Mouse (Mus musculus) T-helper 2 cell (primary cell): Measurements from ENCODE around the gene Tnk2.

Experiments used
- in situ Hi-C: fragments of 300-600 bp; cut with MboI, MseI; formaldehyde crosslinking; loops from one replicate; pipeline ENCODE4 v1.15.1; 2025; ENCODE audit warnings: high pct_unique_total_duplicates

The Tnk2 gene

DNA sequence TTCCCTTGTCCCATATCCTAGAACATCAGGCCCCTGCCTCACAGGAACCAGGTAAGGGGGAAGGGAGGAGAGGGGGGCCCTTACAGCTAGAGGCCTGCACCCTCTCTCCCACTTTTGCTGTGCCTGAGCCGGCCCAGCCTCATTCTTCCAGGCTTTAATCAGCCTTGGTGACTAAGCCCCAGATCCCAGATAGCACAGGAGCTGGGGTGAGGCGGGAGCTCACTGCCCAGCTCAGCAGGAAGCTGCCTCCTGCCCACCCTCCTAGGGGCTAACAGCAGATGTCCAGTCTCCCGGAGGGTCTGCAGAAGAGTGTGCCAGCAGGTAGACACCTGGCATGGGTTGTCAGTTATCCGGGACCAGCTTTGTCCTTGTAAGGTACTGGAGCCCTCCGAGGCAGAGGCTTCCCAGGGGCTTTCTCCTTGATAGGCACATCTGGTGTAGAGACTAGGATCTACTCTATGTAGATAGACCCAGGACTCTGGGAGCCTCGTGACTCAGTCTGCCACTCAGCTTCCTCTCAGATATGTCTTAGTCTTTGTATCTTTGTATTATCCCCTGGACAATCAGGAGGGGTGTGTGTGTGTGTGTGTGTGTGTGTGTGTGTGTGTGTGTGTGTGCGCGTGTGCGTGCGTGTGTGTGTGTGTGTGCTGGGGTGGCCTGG, 33.5 kb downstream of the Tnk2 start:
- in situ Hi-C loops: loop anchor here (5.0 kb wide), 1 partner anchor 170 kb away; no protein-coding TSS in a partner anchor

DNA sequence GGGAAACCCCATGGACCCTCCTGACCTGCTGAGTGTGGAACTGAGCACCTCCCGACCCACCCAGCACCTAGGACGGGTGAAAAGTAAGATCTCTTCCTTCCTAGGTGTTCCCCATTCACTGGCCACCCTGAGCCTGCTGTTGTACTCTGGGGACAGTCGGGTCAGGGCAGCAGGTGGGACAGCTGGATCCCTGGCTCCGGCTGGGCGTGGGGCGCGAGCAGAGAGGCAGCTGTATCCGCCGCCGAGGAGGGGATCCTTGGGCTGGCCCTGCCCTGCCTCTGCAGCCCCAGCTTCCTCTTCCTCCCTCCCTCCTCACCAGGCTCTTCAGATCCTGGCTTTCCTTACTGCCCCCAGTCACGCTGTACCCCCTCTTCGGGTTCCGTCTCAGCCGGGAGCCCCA, 34.2 kb downstream of the Tnk2 start:
- in situ Hi-C loops: loop anchor here (5.0 kb wide), 1 partner anchor 171 kb away; no protein-coding TSS in a partner anchor

DNA sequence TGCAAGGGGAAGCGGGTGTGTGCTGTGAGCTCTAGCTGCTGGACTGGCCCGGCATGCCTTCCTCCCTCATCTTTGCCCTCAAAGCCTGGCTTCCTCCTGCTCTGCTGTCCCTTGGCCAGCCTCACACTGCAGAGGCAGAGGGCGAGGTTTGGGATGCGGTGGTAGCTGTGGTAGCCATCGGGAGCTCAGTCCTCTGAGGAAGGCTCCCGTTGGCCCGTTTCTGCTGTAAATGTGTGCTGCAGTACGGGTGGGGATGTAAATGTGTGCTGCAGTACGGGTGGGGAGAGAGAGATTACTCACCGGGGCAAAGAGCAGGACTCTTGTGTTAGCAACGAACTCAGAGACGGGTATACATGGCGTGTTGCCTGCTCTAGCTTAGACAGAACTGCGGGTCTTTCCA, 35.1 kb downstream of the Tnk2 start:
- in situ Hi-C loops: loop anchor here (5.0 kb wide), 1 partner anchor 172 kb away; no protein-coding TSS in a partner anchor

DNA sequence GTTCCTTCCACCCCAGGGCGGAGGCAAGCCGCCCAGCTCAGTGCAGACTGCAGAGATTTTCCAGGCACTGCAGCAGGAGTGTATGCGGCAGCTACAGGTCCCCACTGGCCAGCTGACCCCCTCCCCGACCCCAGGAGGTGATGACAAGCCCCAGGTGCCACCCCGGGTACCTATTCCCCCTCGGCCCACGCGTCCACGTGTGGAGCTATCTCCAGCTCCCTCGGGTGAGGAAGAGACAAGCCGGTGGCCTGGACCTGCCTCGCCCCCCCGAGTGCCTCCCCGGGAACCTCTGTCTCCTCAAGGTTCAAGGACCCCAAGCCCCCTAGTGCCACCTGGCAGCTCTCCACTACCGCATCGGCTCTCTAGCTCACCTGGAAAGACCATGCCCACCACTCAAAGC, 36.3 kb downstream of the Tnk2 start:
- in situ Hi-C loops: loop anchor here (5.0 kb wide), 2 partner anchors 33 to 173 kb away; no protein-coding TSS in a partner anchor

DNA sequence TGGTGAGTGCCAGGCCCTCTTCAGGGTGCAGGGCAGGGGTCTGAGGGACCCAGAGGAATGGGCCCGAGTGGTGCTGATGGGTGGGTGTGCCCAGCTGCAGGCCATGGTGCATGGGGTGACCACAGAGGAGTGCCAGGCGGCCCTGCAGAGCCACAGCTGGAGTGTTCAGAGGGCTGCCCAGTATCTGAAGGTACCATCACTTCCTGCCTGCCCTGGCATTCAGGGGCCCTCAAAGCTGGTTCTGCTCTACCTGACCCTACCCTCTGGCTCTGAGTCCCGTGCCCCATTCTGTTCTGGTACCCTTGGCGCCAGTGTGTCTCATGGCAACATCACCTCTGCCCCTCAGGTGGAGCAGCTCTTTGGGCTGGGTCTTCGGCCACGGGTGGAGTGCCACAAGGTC, 37.1 kb downstream of the Tnk2 start:
- in situ Hi-C loops: loop anchor here (5.0 kb wide), 1 partner anchor 34 kb away; no protein-coding TSS in a partner anchor

DNA sequence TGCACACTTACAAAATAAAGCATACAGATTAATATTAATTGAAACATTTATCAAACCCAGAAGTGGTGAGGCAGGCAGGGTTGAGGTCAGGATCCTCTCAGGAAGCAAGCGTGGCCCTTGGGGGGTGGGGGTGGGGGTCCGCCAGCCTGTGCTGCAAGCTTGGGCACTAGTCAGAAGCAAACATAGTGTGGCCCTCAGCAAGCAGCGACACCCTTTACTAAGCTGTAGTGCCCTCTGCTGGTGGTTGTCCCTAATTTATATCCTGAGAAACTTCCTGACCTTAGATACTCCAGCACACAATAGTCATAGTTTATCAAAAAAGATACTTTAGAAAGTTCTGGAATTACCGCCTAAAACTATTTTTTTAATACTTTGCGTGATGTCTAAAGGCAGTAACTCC, 38.5 kb downstream of the Tnk2 start:
- in situ Hi-C loops: loop anchor here (5.0 kb wide), 1 partner anchor 35 kb away; no protein-coding TSS in a partner anchor

DNA sequence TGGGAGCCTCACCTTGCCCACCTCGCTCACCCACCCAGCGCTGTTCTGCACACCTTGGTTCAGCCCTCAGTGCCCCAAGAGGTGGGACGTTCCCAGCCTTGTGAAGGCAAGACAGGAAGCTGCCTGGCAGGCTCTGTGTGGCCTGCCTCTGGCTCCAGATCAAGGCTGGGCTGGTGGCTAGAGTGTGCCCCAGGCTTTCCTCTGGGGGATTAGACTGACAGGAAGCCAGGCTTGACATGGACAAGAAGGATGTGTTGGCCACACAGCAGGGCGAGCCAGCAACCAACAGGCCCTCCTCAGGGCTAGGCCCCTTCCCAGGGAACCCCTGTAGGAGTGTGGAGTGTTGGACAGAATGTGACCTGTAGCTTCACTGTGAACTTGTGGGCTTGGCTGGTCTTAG, 39.2 kb downstream of the Tnk2 start:
- in situ Hi-C loops: loop anchor here (5.0 kb wide), 1 partner anchor 36 kb away; no protein-coding TSS in a partner anchor

DNA sequence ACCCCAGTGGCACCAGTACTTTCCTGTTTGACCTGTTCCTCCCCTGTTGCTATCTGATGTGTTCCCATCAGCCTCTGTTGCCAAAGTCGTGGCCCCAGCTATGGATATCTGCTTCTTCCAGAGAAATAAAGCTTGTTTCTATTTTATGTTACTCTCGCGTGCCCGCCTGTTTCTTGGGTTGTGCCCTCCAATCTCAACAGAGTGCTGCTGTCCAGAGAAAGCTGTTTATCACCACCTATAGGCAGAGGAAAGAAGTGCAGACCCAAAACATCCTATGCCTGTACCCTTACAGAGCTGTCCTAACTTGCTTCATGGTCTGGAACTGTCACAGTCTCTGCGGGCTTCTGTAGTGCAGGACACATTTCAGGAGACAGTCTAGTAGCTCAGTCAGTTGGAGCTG, 39.7 kb downstream of the Tnk2 start:
- in situ Hi-C loops: loop anchor here (5.0 kb wide), 1 partner anchor 36 kb away; no protein-coding TSS in a partner anchor

DNA sequence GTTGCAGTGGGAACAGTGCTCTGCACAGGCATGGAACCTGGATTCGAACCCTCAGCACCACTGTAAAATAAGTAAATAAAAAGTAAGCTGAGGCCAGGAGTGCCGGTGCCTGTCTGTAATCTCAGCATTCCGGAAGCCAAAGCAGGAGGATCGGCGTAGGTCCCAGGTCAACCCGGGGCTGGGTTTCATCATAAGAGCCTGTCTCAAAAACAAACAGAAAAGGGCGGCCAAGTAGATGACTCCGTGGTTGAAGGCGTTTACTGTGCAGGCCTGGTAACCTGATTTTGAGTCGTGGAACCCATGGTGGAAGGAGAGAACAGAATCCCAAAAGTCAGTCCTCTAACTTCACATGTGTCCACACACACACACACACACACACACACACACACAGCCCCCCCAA, 41.7 kb downstream of the Tnk2 start:
- in situ Hi-C loops: no loop called here

DNA sequence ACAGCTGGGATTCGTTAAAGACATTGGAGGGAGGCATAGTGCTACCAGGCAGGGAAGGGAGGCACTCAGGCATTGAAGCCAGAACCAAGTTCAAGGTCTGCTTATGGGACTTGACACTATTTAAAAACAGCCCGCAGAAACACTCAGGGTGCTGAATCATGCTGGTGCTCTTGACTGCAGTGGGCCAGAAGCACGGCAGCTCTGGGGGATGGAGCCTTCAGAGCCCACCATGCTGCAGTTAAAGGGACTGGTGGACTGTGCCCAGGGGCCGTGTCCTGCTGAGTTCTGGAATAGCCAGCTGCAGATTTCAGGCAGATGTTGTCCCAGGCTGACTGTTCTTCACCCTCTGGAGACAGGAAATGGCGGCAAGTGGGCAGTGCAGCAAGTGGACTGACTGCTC, 42.3 kb downstream of the Tnk2 start:
- in situ Hi-C loops: no loop called here

DNA sequence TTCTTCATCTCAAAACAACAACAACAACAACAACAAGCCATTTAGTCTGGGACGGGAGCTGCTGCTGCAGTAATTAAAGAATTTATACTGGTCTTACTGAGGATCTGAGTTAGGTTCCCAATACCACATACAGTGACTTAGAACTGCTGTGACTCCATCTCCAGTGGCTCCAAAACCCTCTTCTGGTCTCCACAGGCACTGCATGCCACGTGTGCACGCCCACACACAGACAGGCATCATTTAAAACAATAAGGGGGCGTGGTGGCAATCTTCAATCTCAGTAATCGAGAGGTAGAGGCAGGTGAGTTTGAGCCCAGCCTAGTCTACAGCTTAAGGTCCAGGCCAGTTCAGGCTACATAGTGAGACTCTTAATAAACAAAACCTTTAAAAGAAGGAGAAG, 43.5 kb downstream of the Tnk2 start:
- in situ Hi-C loops: no loop called here

DNA sequence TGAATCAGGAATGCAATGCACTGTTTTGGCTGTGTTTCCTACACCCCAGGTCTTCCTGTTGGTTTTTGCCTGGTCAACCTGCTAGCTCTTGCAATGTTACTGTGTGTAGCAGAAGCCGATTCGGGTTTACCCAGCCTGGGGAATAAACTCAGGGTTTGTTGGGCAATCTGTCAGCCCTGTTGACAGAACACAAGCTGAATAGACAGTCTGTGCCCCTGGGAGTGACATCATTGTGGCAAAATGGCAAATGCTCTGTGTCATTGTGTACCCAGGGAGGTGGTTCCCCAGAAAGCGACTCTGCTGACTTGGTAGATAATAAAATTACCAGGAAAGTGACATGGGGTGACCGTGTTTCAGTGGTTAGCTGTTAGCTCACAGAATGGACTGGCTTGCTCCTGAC, 45.1 kb downstream of the Tnk2 start:
- in situ Hi-C loops: no loop called here

DNA sequence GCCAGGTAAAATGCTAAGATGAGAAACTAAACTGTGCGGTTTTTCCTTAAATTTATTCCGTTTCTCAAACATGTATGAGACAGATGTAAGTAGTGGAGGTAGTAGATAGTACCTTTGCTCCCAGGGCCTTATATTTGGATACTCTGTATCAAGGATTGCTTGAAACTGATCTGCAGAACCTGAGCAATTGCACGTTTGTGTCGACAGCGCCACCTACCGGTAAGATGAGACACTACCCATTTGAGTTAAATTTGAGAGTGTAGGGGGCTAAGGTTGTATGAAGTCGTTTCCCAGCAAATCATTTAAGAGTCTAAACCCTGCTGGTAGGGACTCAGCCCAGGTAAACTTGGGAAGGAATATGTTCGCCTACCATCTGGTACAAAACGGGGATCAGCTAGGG, 45.8 kb downstream of the Tnk2 start:
- in situ Hi-C loops: no loop called here

DNA sequence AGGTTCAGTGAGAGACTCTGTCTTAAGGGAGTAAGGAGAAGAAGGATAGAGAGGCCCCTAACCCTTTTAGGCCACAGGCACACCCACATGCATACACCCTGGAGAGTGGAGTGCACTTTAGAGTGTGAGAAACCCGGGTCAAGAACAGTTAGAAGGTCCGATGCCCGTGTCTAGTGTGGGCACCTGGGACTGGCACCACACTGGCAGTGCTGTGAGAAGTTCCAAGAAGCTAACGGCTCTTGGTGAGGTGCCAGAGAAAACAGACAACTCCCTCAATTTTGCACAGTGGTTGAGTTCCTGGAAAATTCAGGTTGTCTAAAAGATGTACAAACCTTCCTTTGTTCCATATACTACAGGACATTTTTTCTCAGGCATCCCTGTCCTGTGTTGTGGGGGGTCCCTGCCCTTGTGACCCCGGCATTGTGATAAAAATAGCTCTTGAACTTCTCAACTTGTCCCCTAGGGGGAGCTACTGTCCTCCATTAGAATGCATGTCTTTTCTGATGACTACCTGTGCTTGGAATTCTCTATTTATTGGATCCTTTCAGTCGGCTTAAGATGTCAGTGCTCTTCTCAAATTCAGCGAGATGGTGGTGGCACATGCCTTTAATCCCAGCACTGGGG, 53.3 kb downstream of the Tnk2 start:
- in situ Hi-C loops: no loop called here

DNA sequence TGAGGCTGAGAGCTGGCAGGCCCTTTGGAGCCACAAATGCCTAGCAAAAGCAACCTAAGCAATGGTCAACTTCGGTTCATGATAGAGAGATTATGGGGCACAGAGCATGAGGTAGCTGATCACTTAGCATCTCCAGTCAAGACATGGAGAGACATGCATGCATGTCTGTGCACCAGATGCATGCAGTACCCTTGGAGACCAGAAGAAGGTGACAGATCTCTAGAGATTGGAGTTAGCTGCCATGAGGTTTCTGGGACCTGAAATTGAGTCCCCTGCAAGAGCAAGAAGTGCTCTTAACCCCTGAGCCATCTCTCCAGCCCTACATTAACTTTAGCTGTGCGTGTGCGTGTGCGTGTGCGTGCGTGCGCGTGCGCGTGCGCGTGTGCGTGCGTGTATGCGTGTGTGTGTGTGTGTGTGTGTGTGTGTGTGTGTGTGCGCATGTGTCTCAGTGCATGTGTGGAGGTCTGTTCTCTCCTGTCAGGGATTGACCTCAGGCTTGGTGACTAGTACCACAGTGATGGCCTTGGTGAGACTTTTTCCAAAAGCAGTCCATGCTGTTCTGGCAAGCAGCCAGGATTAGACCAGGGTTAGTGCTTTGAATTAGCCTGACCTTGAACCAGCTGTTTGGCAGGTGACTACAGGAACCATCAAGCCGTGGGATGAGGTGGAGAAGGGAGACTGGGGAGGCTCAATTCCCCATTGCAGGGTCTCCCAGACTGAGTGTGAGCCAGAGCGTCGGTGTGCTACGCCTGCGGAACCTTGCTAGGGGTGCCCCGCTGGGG, 54.2 kb downstream of the Tnk2 start:
- in situ Hi-C loops: no loop called here

DNA sequence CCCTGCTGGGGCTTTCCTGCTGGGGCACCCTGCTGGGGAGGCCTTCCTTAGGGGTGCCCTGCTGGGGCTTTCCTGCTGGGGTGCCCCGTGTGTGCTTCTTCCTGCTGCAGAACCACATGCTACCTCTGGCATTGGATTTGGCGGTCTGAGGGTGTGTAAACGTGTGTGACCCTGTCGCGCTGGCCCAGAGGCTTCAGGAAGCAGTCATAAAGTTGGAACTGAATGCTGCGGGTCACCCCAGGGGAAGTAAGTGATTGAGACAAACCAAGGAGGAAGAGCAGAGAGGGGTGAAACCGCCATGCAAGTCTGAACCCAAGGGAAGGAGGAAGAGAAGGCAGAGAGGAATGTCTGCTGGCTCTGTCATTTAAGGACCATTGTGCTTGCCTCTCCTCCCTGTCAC, 54.9 kb downstream of the Tnk2 start:
- in situ Hi-C loops: no loop called here

DNA sequence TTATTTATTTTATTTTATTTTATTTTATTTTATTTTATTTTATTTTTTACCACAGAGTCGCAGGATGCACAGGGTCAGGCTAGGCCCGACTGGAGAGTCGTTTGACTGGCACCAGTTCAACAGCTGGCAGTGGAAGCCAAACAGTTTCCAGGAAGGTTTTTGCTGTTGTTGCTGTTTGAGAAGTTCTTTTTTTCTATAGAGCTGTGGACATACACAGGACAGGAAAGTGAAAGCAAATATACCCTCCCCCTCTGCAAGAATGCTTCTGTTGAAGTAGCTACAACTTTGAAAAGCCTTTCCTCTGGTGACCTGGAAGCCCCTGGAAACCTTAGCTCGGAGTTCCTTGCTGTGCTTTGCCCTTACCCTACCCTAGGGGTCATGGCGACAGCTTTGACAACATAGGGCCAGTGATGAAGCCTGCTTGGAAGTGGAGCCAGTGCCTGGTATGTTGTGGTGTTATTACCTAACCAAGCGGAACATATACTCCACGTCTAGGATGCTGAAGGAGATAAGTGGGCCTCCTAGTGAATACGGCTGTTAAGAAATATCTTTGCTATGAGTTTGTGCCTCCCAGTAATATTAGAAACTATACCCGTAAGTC, 59.7 kb downstream of the Tnk2 start:
- in situ Hi-C loops: no loop called here

DNA sequence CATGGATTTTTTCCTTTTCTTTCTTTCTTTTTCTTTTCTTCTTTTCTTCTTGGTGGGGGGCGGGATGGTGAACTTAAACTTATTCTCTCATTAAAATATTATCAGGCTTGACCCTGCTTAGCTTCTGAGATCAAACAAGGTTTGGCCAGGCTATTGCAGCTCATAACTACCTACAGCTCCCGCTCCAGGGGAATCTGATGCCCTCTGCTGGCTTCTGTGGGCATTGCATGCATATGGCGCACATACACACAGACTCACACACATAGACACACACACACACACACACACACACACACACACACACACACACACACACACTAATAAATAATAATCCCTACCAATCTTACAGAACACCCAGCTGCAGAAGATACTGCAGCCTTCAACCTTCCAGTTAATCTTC, 61.9 kb downstream of the Tnk2 start:
- in situ Hi-C loops: no loop called here

DNA sequence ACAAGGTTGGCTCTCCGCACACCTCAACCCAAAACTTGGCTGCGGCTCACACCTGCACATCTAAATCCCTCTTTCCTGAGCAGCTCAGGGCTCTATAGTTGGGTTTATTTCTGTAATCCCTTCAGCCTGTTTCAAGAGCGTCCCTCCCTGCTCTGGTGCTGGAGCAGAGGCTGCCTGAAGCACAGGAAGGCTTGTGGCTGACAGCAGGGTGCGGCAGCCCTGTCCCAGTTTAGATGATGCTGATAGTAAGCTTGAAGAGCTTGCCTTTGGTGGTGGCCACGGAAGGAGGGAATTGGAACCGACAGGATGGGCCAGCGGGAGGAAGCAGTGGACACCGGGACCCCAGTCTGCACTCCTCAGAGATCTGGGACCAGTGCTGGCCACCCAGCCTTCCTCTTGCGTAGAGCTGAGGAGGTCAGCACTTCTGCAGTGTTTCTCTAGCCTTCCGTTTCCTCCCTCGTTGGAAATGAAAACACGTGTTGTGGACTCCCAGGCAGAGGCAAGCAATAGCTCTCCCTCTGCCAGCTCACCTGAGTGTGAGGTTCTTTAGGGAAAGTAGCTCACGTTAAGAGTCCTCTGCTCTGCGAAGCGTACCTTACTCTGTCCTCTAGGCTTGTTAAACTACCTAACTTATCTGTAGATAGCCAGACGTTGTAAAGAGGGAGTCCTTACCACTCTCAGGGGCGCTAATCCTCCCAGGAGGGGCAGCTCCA, 63.6 kb downstream of the Tnk2 start:
- in situ Hi-C loops: no loop called here

DNA sequence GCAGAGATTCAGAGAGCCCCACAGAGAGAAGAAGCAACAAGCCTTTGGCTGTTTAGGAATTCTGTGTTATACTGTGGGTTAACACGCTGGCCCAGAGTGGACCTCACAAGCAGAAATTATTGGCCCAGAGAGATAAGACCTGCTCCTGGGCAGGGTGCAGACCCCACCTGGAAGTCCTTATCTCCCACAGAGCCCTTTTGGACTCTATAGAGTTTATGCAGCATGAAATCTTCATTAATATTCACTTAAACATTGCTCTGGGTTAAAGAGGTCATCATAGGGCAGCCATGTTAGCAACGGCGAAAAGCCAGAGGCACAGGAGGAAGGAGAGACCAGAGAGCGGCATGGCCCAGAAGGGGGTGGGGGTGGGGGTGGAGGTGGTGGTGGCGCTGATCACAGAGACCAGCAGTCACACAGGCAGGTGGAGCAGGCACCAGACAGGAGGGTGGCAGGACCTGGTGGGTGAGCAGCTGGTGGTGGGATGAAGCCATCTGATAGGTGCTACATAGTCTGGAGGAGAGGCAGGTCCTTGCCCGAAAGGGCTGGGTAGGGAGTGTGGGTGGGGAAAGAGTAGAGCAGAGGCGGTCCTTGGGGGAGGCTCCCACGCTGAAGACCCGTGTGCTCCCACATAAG, 64.3 kb downstream of the Tnk2 start:
- in situ Hi-C loops: no loop called here

DNA sequence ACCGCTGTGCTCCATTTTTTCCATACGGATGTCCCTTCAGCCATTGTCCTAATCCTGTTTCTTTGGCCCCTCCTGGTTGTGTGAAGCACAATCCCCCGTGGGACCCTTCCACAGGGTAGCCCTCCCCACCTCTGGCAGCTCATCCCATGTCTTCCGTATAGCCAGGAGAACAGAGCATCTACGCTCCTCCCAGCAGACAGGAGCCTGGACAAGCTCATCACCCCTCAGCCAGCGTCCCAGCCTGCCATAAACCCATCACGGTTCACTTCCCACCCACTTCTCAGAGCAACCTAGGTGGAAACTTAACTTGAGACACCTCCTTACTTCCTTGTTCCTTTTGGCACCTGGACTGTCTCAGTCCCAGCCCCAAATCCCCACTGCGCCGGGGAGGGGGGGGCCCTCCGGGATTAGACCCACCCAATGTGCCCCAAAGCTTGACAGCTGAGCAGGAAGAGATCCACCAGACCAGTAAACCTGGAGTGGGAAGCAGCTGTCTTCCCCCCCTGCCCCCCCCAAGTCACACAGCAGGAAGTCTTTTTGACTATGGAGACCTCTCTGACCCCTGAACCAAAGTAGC, 64.9 kb downstream of the Tnk2 start:
- in situ Hi-C loops: no loop called here
